Mouse (Mus musculus): ENCODE data around the gene Uqcr11.
A peak's percentile ranks its signal among the peaks of the same experiment; 100 is the strongest.

The Uqcr11 gene

GRCm38 (mm10) chr10:80406684-80407501 is at the start of gene Uqcr11:
Gene Uqcr11 (minus strand): TSS chr10:80406830.
- DNase-seq: peak; percentile 85 to 89

GRCm38 (mm10) chr10:80455697-80456096 is 49.1 kb upstream of the Uqcr11 start:
- DNase-seq: no peak

DNA sequence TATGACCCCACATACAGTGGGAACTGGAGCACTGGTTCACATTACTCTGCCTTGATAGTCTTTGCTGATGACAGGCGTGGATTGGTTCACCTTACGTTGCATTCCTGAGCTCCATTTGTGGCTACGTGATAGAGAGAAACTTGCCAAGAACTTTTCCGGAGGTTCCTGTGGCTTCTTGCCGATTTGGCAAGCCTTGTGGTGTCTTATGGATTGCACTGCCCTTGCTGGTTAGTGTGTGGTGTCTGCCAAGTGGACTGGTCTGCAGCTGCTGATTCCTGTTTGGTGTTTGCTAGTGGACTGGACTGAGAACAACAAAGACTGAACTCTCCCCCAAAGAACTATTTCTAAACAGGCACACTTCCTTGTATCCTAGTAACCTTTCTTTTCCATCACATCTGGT is 48.2 kb upstream of the Uqcr11 start:
- no peak for DNase-seq

- no peak for DNase-seq
Observed at GRCm38 (mm10) chr10:80453601-80454000, 47.0 kb upstream of the Uqcr11 start.

- no peak for DNase-seq
Observed at GRCm38 (mm10) chr10:80450599-80450998, 44.0 kb upstream of the Uqcr11 start.

GRCm38 (mm10) chr10:80445898-80446601 is 39.4 kb upstream of the Uqcr11 start:
- DNase-seq: peak; percentile 59 to 74

GRCm38 (mm10) chr10:80445052-80445451 is 38.4 kb upstream of the Uqcr11 start:
- DNase-seq: no peak

GRCm38 (mm10) chr10:80444339-80445045 is 37.9 kb upstream of the Uqcr11 start:
- no peak for DNase-seq

- no peak for DNase-seq
Observed at GRCm38 (mm10) chr10:80443575-80444278, 37.1 kb upstream of the Uqcr11 start.

- no peak for DNase-seq
Observed at GRCm38 (mm10) chr10:80442989-80443388, 36.4 kb upstream of the Uqcr11 start.

DNA sequence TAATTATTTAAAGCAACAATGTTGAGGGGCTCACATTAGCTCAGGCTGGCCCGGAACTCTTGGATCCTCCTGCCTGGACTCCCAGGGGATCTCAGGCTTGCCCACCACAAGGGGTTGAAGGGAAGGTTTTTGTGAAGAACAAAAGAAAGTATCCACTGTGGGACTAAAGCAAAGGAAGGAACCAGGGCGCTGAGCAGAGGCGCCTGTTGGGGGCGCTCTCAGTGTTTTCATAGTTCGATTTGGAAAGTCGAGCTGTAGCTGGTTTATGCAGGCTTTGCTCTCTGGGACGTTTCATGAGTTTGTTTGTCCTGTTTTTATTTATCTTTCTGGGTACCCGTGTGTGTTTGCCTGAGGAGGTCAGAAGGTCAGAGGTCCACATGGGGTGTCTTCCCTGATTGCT is 35.0 kb upstream of the Uqcr11 start:
- no peak for DNase-seq

GRCm38 (mm10) chr10:80440031-80440430 is 33.4 kb upstream of the Uqcr11 start:
- DNase-seq: no peak

- no peak for DNase-seq
Observed at GRCm38 (mm10) chr10:80437973-80438372, 31.3 kb upstream of the Uqcr11 start.

DNA sequence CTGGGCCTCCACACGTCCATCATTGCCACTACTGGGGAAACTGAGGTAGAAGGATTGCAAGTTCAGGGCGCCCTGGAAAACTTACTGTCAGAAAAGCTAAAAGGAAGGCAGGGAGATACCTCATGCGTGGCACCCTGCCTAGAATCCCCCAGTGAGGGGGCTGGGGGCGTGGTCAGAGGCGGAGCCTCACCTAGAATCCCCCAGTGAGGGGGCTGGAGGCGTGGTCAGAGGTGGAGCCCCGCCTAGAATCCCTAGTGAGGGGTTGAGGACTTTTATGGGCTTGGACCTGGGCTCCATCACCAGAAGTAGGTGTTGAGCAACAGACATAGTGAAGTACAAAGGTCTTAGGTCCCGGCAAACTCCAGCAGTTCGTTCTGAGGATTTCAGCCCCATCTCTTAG is 29.6 kb upstream of the Uqcr11 start:
- no peak for DNase-seq

GRCm38 (mm10) chr10:80435764-80436163 is 29.1 kb upstream of the Uqcr11 start:
- no peak for DNase-seq

DNA sequence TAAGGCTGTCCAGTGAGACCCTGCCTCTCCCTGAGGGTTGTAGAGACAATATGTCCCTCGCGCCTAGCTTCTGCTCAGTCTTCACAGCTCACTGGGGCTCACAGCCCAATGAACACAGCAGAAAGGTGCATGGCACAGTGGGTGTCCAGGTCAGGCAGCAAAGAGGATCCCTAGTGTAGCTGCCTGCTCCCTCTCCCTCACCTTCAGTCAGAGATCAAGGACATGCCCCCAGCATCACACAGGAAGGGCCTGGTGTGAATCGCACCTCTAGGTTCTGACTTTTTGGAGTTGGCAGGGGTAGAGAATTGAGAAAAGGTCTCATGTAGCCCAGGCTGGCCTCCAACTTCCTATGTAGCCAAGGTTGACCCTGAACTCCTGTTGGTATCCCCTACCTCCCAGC is 28.2 kb upstream of the Uqcr11 start:
- DNase-seq: no peak

DNA sequence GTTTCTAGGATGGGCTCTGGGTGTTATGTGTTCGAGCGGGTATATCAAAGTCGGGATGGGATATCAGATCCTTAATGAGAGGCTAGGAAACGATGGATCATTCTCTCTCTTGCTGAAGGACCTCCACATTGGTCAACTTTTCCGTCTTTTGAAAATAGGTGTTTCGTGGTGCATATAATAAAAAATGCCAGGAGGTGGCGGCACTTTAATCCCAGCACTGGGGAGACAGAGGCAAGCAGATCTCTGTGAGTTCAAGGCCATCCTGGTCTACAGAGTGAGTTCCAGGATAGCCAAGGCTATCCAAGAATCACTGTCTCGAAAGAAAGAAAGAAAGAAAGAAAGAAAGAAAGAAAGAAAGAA is 27.6 kb upstream of the Uqcr11 start:
- DNase-seq: no peak

DNA sequence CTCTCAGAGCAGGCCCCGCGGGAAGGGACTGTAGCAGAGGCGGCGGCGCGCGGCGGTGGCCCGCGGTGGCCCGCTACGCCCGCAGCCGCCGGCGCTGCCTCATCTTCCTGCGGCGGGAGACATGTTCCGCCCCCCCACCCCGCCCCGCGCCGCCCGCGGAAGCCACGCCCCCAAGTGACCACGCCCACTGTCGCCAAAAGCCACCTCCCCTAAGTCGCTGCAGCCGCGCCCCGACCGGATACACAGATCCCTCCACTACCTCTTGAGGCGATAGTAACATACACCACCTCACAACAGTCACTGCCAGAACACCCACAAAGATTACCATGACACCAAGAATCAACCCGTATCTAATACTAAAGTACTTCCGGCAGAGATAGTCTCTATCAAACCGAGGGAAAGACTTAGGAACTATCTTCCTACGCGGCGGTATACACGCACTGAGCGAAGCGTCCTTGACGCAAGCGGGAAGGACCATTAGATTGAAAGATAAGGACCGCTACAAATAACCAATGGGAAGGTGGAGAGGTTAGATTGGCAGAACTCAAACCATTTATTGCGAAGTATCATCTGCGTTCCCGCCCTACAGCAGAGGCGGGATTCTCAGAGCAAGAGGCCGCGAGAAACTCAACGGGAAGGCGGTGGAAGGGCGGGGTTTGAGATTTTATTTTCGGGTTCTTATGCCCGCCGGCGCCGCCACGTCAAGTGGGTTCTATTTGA is 27.0 kb upstream of the Uqcr11 start, which contains the start of gene Tcf3:
Gene Tcf3, minus strand, starts transcription at position 135 of the 720 bp plus-strand sequence.
- DNase-seq: peak; percentile 87 to 93

DNA sequence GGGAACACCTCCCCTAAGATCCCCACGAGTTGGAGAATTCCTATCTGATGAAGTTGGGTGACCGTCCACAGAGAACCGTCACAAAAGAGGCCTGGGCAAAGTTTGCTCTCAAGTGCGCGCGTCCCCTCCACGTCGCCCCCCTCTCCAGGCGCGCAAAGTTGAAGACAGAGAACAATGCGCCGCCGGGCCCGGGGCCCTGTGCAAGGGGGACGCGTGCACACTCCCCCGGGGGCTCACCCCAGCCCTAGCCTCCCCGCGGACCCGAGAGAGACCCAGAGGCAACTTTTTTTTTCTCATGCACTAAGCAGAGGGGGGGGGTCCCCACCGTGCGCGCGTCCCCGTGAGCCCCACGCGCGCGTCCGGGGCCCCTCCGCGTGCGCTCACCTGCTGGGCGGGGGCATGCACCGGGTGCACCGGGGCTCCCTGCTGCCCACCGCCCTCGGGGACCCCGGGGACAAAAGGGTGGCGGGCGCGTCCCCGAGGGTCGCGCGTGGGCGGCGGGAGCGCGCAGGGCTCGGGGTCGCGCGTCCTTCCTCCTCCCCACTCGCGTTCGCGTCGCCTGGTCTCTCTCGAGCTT is 26.4 kb upstream of the Uqcr11 start:
- peak; percentile 38 to 59 for DNase-seq

DNA sequence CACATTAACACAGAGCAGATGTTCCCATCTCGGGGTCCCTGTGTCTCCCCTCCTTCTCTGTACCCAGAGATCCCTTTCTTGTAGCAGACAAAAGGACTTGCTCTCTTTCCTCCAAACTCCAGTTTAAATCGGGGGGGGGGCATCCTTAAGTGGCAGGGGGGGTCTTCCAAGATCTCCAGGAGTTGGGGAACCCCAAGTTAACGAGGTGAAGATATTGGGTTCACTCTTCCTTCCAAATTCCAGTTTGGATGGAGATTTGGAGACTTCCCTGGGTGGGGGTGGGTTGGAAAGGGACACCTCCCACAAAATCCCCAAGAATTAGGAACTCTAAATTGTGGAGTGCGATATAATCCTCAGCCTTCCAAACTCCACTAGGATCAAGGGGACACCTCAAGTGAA is 25.8 kb upstream of the Uqcr11 start:
- no peak for DNase-seq

- peak; percentile 23 to 53 for DNase-seq
Observed at GRCm38 (mm10) chr10:80431570-80432386, 25.1 kb upstream of the Uqcr11 start.

Measured in thymus, adult 18-20 months (tissue).